In the genomic region with DNA sequence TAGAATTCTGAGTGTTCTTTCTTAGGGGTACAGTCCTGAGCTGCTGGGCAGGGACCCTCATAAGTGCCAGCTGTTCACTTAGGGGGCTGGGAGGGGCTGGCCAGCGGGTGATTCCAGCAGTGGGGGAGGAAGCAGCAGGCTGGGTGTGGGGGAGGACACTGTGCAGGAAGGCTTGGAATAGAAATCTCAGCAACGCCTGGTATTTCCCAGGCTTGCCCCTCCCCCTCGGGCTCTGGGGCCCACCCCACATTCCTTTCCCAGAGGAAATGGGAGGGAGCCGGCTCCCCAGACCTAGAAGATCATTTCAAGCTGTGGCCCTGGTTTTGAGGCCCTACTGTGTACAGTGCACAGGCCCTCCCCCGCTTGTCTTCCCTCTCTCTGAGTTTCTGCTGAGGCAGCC, we compare ENCODE assay signal across 8 mouse cellular contexts. TPM values are rescaled to one million over a fixed set of nuclear protein-coding genes. Genes with fewer than 3 reads are reported as not detected.
DNase-seq lines count a peak whose midpoint lies in the region; ATAC-seq lines count a peak whose summit lies in the region.

No protein-coding gene starts in this region.

- WGBS in intestine, embryonic 16.5 days = 12% methylated on average over 5 of the region's 5 CpGs
- 45% methylated on average over 5 of the region's 5 CpGs for WGBS in liver, embryonic 16.5 days (ENCODE audit: insufficient replicate concordance)
- WGBS in stomach, embryonic 16.5 days = 11% methylated on average over 5 of the region's 5 CpGs

- peaks cover 71% of the 10 kb centered on the region for H3K4me1 ChIP-seq in intestine, embryonic 16.5 days (ENCODE audit: control insufficient read depth, insufficient read depth, low read length)
- H3K4me1 ChIP-seq in liver, embryonic 16.5 days (ENCODE audit: control insufficient read depth, low read depth, low read length) = peaks cover 74% of the 10 kb centered on the region
- peaks cover 73% of the 10 kb centered on the region for H3K4me1 ChIP-seq in stomach, embryonic 16.5 days (ENCODE audit: control insufficient read depth, insufficient read depth, low read length)

- intact Hi-C loops in gastrocnemius, postnatal 14 days (cut with DNase I; ENCODE audit: low total_unique reads) = no loop called here

- peak overlapping the region; percentile 88 for H3K27ac ChIP-seq in intestine, embryonic 16.5 days (ENCODE audit: low read length)
- H3K27ac ChIP-seq in liver, embryonic 16.5 days (ENCODE audit: low read length) = peak overlapping the region; percentile 73
- H3K27ac ChIP-seq in stomach, embryonic 16.5 days (ENCODE audit: low read length) = peak overlapping the region; percentile 96

- no peaks in the 10 kb centered on the region for H3K9me3 ChIP-seq in intestine, embryonic 16.5 days (ENCODE audit: control insufficient read depth, low read length)
- H3K9me3 ChIP-seq in liver, embryonic 16.5 days (replicated peaks; ENCODE audit: control insufficient read depth, low read length) = no peaks in the 10 kb centered on the region
- H3K9me3 ChIP-seq in stomach, embryonic 16.5 days (replicated peaks; ENCODE audit: control insufficient read depth, low read length) = no peaks in the 10 kb centered on the region

- H3K4me2 ChIP-seq in intestine, embryonic 16.5 days (ENCODE audit: low read depth, low read length) = peak overlapping the region; percentile 34; the same call in 1 of the 2 replicates
- no peak overlapping the region for H3K4me2 ChIP-seq in liver, embryonic 16.5 days (ENCODE audit: low read depth, low read length)
- H3K4me2 ChIP-seq in stomach, embryonic 16.5 days (ENCODE audit: low read depth, low read length) = no peak overlapping the region

- H3K36me3 ChIP-seq in intestine, embryonic 16.5 days (ENCODE audit: control insufficient read depth, insufficient read depth, low read length) = no peaks in the 10 kb centered on the region
- no peaks in the 10 kb centered on the region for H3K36me3 ChIP-seq in liver, embryonic 16.5 days (ENCODE audit: control insufficient read depth, insufficient read depth)
- no peaks in the 10 kb centered on the region for H3K36me3 ChIP-seq in stomach, embryonic 16.5 days (ENCODE audit: control insufficient read depth, insufficient read depth, low read length)

- DNase-seq in ES-CJ7 (ENCODE audit: low read depth, low spot score) = peak; percentile 84
- peak; percentile 81 to 85 for DNase-seq in adrenal gland, adult (ENCODE audit: inconsistent age in 2 of 2, low spot score in 1 of 2)
- peak; percentile 76 for DNase-seq in gastrocnemius, postnatal 14 days
- DNase-seq in thymus, postnatal 0 days (ENCODE audit: low spot score) = no peak
- DNase-seq in layer of hippocampus, adult 18-20 months (ENCODE audit: low spot score in 2 of 2) = no peak

- H3K27me3 ChIP-seq in intestine, embryonic 16.5 days (replicated peaks; ENCODE audit: control insufficient read depth, insufficient read depth, low read length) = no peaks in the 10 kb centered on the region
- H3K27me3 ChIP-seq in liver, embryonic 16.5 days (ENCODE audit: control insufficient read depth, insufficient read depth, low read depth, low read length) = no peaks in the 10 kb centered on the region
- no peaks in the 10 kb centered on the region for H3K27me3 ChIP-seq in stomach, embryonic 16.5 days (ENCODE audit: control insufficient read depth, insufficient read depth, low read length)

- peak overlapping the region; percentile 47; the same call in 1 of the 2 replicates for H3K9ac ChIP-seq in intestine, embryonic 16.5 days (ENCODE audit: low read depth, low read length)
- H3K9ac ChIP-seq in liver, embryonic 16.5 days (ENCODE audit: low read depth, low read length) = no peak overlapping the region
- H3K9ac ChIP-seq in stomach, embryonic 16.5 days (ENCODE audit: low read length) = peak overlapping the region; percentile 54

- no peak overlapping the region for H3K4me3 ChIP-seq in intestine, embryonic 16.5 days (ENCODE audit: low read length)
- H3K4me3 ChIP-seq in liver, embryonic 16.5 days (ENCODE audit: low read depth, low read length) = no peak overlapping the region
- no peak overlapping the region for H3K4me3 ChIP-seq in stomach, embryonic 16.5 days (replicated peaks; ENCODE audit: low read length)

- ATAC-seq in intestine, embryonic 16.5 days = no peak
- no peak for ATAC-seq in liver, embryonic 16.5 days (ENCODE audit: low read depth)
- ATAC-seq in stomach, embryonic 16.5 days (ENCODE audit: insufficient read depth, low FRiP score) = peak; percentile 35

RNA-seq across cellular contexts. Expression of a gene that starts 22.4 kb away (rescaled TPM):
- total RNA-seq in gastrocnemius, postnatal 14 days (2021) = 10 to 100 TPM; 10.5 to 12.2 TPM
- 2.7 and 3.0 TPM in 2 replicates for polyA plus RNA-seq in intestine, embryonic 16.5 days (2015; fragmentation: Nextera tagmentation; extraction: Ambion mirVana)
- polyA plus RNA-seq in liver, embryonic 16.5 days (2015; fragmentation: Nextera tagmentation; extraction: Ambion mirVana) = 4.8 and 5.4 TPM in 2 replicates
- polyA plus RNA-seq in stomach, embryonic 16.5 days (2015; fragmentation: Nextera tagmentation; extraction: Ambion mirVana) = 4.4 and 4.8 TPM in 2 replicates
- 1.6 and 2.9 TPM in 2 replicates for polyA plus RNA-seq in thymus, postnatal 0 days (2015; fragmentation: Nextera tagmentation; extraction: Ambion mirVana)
- total RNA-seq in layer of hippocampus, adult 18-20 months (2021) = 10 to 100 TPM; 79.8 to 88.1 TPM

Comparison
In these comparisons a context has a peak if more than half of its experiments do, and no peak if none do; other contexts are left out.
1. DNase-seq: peak in ES-CJ7 (single experiment), adrenal gland, adult (2 of 2) and gastrocnemius, postnatal 14 days (single experiment); none in thymus, postnatal 0 days (single experiment) and layer of hippocampus, adult 18-20 months (0 of 2).
2. Peak in every context shown above with its lines, with median percentiles within 50 percentile points of each other: H3K27ac ChIP-seq.